Comparison of ENCODE assay signal across 15 mouse cellular contexts in the genomic region with DNA sequence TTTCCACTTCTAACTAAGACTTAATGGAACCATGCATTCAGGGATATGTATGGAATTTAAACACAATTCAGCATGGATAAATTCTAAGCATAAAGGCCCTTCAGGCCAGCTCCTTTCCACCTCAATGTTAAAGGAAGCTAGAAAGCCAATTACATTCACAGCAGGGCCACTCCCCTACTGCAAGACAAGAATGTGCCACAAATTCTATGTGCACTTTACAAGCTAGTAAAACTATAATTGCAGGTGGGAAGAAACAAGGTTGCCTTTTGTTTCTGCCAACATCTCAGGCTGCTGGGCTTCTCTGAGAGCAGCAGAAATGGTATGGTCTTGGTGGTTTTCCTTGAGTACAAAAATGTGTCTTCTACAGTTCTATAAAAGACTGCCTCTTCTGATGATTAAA.
"Had no signal": no experiment of that assay in that cellular context is flagged by ENCODE, and none has a peak within 500 bp of the region (broad histone marks: within the 10 kb centered on the region; RNA-seq: fewer than 3 reads in every experiment).

No protein-coding gene starts in this region.

- H3K9ac ChIP-seq: kidney, embryonic 15.5 days; liver, embryonic 12.5 days; lung, embryonic 14.5 days; midbrain, embryonic 12.5 days had no signal

- H3K27me3 ChIP-seq: kidney, embryonic 15.5 days; liver, embryonic 12.5 days; midbrain, embryonic 12.5 days had no signal

- DNase-seq: kidney, adult 2 months; kidney, postnatal 14 days; lung, embryonic 14.5 days; lung, postnatal 10 days; lung, postnatal 4 days; retina, postnatal 1 day; right cerebral cortex, postnatal 4 days; spleen, adult 18-20 months; thymus, adult 18-20 months; thymus, postnatal 14 days had no signal

- H3K4me3 ChIP-seq: kidney, embryonic 15.5 days; left cerebral cortex, adult 2 months; liver, embryonic 12.5 days; midbrain, embryonic 12.5 days had no signal

- H3K36me3 ChIP-seq: kidney, embryonic 15.5 days; liver, embryonic 12.5 days; midbrain, embryonic 12.5 days had no signal

- H3K27ac ChIP-seq: kidney, embryonic 15.5 days; left cerebral cortex, adult 2 months; liver, embryonic 12.5 days; midbrain, embryonic 12.5 days had no signal

- ATAC-seq: liver, embryonic 12.5 days; midbrain, embryonic 16.5 days had no signal

- H3K4me2 ChIP-seq: kidney, embryonic 15.5 days; liver, embryonic 12.5 days; lung, embryonic 14.5 days; midbrain, embryonic 12.5 days had no signal

- H3K9me3 ChIP-seq: kidney, embryonic 15.5 days; liver, embryonic 12.5 days; midbrain, embryonic 12.5 days had no signal
